Mouse (Mus musculus): ENCODE results near the gene Dusp15. TPM values are rescaled to one million over a fixed set of nuclear protein-coding genes. Genes with fewer than 3 reads are reported as not detected.

The Dusp15 gene
- polyA plus RNA-seq, 1 experiment from 2014 or later, result 0.07 TPM

DNA sequence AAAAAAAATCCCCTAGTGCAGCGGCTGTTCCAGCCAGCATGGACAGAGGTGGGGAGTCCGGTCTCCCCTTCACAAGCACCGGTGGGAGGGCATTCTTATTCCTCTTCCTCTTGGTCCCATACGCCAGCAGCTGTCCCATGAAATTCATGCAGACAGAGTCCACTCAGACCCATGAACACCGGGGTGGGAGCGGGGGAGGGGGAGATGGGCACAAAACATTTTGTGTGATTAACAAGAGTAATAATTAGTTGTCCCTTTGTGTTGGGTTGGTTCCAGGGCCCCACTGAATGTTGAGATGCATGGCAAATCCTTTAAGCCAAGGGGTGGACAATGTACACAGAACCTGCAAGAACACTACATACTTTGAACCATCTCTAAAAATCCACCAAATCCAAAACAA, 10.4 kb downstream of the Dusp15 start:
- Histone ChIP-seq H3K4me3 (ENCODE audit: low read depth, low read length) (no peak overlapping the region), H3K27me3 (ENCODE audit: control insufficient read depth, insufficient read depth, low read length) (peaks cover 62% of the 10 kb centered on the region)
- WGBS (ENCODE audit: insufficient replicate concordance), result 81% methylated on average over 6 of the region's 6 CpGs

DNA sequence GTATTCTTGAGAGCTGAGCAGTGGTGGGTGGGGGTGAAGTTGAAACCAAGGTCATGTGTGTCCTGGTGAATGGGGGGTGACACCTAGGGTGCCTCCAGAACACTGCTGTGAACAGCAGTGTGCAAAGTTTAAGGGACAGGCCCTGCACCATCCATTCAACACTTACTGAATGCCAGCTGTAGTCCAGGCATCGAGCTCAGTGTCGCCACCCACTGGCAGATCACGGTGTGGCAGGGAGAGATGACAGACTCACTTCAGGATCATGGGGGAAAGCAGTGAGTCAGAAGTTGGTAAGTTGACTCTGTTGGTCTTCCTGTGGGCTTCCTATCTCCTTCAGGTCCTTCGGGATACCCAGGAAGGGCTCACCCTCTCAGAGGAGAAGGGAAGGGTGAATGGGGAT, 11.7 kb downstream of the Dusp15 start:
- ATAC-seq (replicated peaks; ENCODE audit: insufficient number of reproducible peaks, low FRiP score, low TSS enrichment), result no peak
- Histone ChIP-seq H3K27ac (ENCODE audit: low read depth, low read length) (no peak overlapping the region), H3K9me3 (replicated peaks; ENCODE audit: control insufficient read depth, low read length) (no peaks in the 10 kb centered on the region), H3K9ac (ENCODE audit: low read depth, low read length) (no peak overlapping the region), H3K4me2 (no peak overlapping the region), H3K4me3 (ENCODE audit: low read depth, low read length) (no peak overlapping the region), H3K36me3 (ENCODE audit: control insufficient read depth, insufficient read depth, low read length) (no peaks in the 10 kb centered on the region), H3K4me1 (ENCODE audit: control insufficient read depth, insufficient read depth, low read length) (peaks cover 4% of the 10 kb centered on the region), H3K27me3 (ENCODE audit: control insufficient read depth, insufficient read depth, low read length) (peaks cover 59% of the 10 kb centered on the region)
- 10% methylated on average over 4 of the region's 4 CpGs for WGBS (ENCODE audit: insufficient replicate concordance)

More for the DNA sequence above, 10.4 kb downstream of the Dusp15 start:
- ATAC-seq (replicated peaks; ENCODE audit: insufficient number of reproducible peaks, low FRiP score, low TSS enrichment), result no peak
- H3K36me3 ChIP-seq (ENCODE audit: control insufficient read depth, insufficient read depth, low read length), result no peaks in the 10 kb centered on the region
- H3K27ac ChIP-seq (ENCODE audit: low read depth, low read length), result no peak overlapping the region
- no peak overlapping the region for H3K9ac ChIP-seq (ENCODE audit: low read depth, low read length)
- H3K4me2 ChIP-seq, result no peak overlapping the region
- H3K9me3 ChIP-seq (replicated peaks; ENCODE audit: control insufficient read depth, low read length), result no peaks in the 10 kb centered on the region
- H3K4me1 ChIP-seq (ENCODE audit: control insufficient read depth, insufficient read depth, low read length), result peaks cover 4% of the 10 kb centered on the region

DNA sequence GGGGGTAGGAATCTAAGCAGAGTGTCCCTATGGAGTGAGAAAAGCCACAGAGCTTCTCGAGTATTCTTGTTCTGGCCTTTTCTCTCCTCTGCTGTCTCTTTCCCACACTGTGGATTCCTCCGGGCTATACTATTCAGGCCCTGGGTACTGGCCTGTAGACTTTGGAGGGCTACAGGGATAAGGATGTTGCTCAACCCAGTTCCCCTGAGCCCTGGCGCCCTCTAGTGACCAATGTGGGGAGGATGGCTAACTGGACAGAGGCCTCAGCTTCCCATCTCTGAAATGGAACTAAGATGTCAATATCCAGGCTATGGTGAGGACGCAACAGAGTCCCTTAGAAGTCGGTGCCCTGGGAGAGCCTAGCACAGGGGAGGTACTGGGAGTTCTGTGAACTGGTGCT, 17.9 kb downstream of the Dusp15 start:
- H3K9me3 ChIP-seq (replicated peaks; ENCODE audit: control insufficient read depth, low read length), result no peaks in the 10 kb centered on the region
- ATAC-seq (replicated peaks; ENCODE audit: insufficient number of reproducible peaks, low FRiP score, low TSS enrichment), result no peak
- H3K4me1 ChIP-seq (ENCODE audit: control insufficient read depth, insufficient read depth, low read length), result peaks cover 3% of the 10 kb centered on the region; the same call in 1 of the 2 replicates
- no peak overlapping the region for H3K27ac ChIP-seq (ENCODE audit: low read depth, low read length)
- no peak overlapping the region for H3K4me2 ChIP-seq
- H3K36me3 ChIP-seq (ENCODE audit: control insufficient read depth, insufficient read depth, low read length), result no peaks in the 10 kb centered on the region
- no peak overlapping the region for H3K4me3 ChIP-seq (ENCODE audit: low read depth, low read length)
- H3K27me3 ChIP-seq (ENCODE audit: control insufficient read depth, insufficient read depth, low read length), result peaks cover 20% of the 10 kb centered on the region
- WGBS (ENCODE audit: insufficient replicate concordance), result 35% methylated on average over 5 of the region's 5 CpGs
- no peak overlapping the region for H3K9ac ChIP-seq (ENCODE audit: low read depth, low read length)

DNA sequence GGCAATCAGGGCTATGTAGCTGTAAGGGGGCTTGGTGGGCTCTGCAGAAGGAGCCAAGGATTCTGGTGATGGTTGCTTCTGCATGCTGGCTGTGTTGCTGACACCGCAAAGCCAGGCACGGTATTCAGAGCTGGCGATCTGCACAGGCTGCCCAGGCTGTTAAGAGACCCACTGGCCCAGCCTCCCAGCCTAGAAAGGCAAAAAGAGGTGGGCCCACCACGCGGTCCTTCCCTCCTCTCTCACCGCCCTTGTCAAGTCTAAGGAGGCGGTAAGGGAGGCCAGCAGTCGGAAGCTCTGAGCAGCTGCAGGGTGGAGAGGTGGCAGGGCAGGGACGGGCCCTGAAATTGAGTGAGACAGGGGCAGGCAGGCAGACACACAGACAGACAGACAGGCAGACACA, 18.4 kb downstream of the Dusp15 start, which contains the start of gene Foxs1:
Gene Foxs1 (minus strand): TSS at position 161 of the 400 bp plus-strand sequence.
- peaks cover 3% of the 10 kb centered on the region; the same call in 1 of the 2 replicates for H3K4me1 ChIP-seq (ENCODE audit: control insufficient read depth, insufficient read depth, low read length)
- no peaks in the 10 kb centered on the region for H3K9me3 ChIP-seq (replicated peaks; ENCODE audit: control insufficient read depth, low read length)
- ATAC-seq (replicated peaks; ENCODE audit: insufficient number of reproducible peaks, low FRiP score, low TSS enrichment), result 0 out of 2 replicates have a peak, but pooled peaks have one; percentile 43
- H3K27ac ChIP-seq (ENCODE audit: low read depth, low read length), result no peak within 1 kb of the TSS
- H3K9ac ChIP-seq (ENCODE audit: low read depth, low read length), result no peak within 1 kb of the TSS
- no peaks in the 10 kb centered on the region for H3K36me3 ChIP-seq (ENCODE audit: control insufficient read depth, insufficient read depth, low read length)
- WGBS (ENCODE audit: insufficient replicate concordance), result 18% methylated on average over 9 of the region's 9 CpGs
- H3K4me2 ChIP-seq, result no peak within 1 kb of the TSS
- H3K4me3 ChIP-seq (ENCODE audit: low read depth, low read length), result no peak within 1 kb of the TSS
- H3K27me3 ChIP-seq (ENCODE audit: control insufficient read depth, insufficient read depth, low read length), result peaks cover 20% of the 10 kb centered on the region

DNA sequence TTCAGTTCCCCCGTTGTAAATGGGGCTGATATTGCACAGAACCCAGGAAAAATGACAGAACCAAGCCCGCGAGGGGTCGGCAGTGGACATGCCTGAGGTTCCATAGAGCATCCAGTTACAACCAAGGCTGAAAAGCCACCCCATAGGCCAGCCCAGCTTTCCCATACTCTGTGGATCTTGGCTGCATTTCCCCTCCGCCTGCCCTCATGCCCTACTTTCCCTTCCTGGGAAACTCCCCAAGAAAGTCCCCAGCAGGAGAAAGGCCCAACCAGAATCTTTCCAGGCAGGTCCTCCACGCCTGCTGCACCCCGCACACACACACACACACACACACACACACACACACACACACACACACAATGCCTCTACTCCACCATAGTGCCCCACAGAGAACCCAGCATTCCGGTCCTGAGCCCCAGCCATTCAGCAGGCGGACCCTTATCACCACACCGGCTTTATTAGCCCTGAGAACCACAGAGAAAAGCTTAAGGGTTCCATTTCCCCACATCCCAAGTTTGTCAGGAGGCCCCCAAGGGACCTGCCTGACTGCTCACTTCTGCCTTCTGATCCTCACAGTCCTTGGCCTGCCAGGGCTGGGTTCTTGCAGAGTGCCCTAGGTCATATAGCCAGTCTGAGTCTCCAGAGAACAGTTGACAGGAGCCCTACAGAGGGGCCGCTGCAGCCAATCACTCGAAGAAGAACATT, 19.9 kb downstream of the Dusp15 start:
- H3K27me3 ChIP-seq (ENCODE audit: control insufficient read depth, insufficient read depth, low read length), result peaks cover 21% of the 10 kb centered on the region
- no peaks in the 10 kb centered on the region for H3K36me3 ChIP-seq (ENCODE audit: control insufficient read depth, insufficient read depth, low read length)
- H3K4me1 ChIP-seq (ENCODE audit: control insufficient read depth, insufficient read depth, low read length), result peaks cover 8% of the 10 kb centered on the region; the same call in 1 of the 2 replicates
- H3K4me2 ChIP-seq, result no peak overlapping the region
- no peak for ATAC-seq (replicated peaks; ENCODE audit: insufficient number of reproducible peaks, low FRiP score, low TSS enrichment)
- 57% methylated on average over 12 of the region's 12 CpGs for WGBS (ENCODE audit: insufficient replicate concordance)
- H3K27ac ChIP-seq (ENCODE audit: low read depth, low read length), result no peak overlapping the region
- H3K9me3 ChIP-seq (replicated peaks; ENCODE audit: control insufficient read depth, low read length), result no peaks in the 10 kb centered on the region
- H3K4me3 ChIP-seq (ENCODE audit: low read depth, low read length), result no peak overlapping the region
- H3K9ac ChIP-seq (ENCODE audit: low read depth, low read length), result 0 out of 2 replicates have a peak overlapping the region, but pooled peaks have one; percentile 5

DNA sequence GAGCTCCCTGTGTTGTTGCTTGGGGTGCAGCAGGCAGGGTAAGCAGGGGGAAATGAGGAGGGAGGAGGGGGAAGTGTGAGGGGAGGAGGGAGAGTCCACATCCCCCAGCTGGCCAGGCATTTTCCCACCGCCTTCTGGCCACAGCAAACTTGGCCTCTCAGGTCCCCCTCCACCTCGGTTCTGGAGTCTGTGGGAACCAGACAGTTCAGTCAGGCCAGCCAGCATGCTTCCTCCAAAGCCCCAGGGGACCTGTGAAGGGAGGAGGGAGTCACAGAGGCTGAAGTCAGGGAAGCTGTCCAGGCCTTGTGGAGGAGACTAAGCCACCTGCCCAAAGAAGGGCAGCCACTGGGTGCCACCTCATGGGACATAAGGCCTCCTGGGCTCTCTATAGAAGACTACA, 21.2 kb downstream of the Dusp15 start:
- Histone ChIP-seq H3K9me3 (replicated peaks; ENCODE audit: control insufficient read depth, low read length) (no peaks in the 10 kb centered on the region), H3K4me3 (ENCODE audit: low read depth, low read length) (no peak overlapping the region), H3K9ac (ENCODE audit: low read depth, low read length) (no peak overlapping the region), H3K36me3 (ENCODE audit: control insufficient read depth, insufficient read depth, low read length) (no peaks in the 10 kb centered on the region), H3K27me3 (ENCODE audit: control insufficient read depth, insufficient read depth, low read length) (peaks cover 9% of the 10 kb centered on the region; the same call in 1 of the 2 replicates), H3K4me1 (ENCODE audit: control insufficient read depth, insufficient read depth, low read length) (peaks cover 15% of the 10 kb centered on the region), H3K4me2 (no peak overlapping the region), H3K27ac (ENCODE audit: low read depth, low read length) (no peak overlapping the region)
- WGBS (ENCODE audit: insufficient replicate concordance), result 34% methylated on average over 2 of the region's 2 CpGs
- ATAC-seq (replicated peaks; ENCODE audit: insufficient number of reproducible peaks, low FRiP score, low TSS enrichment), result no peak

DNA sequence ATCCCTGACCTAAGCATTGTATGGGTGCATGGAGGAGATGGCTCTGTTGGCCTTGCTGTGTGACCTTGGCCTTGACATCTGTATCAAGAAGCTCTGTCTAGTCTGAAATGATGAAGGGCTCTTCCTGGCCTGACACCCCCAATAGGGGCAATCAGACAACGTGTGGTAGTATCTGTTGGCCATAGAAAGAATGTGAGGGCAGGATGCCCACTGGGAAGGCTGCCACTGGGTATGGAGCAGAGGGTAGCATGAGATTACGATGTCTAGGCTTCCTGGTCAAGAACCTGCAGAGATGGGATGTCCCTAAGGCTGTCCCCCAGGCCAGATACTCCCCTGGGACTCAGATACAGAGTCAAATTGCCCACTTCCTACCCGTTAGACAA, 22.5 kb downstream of the Dusp15 start:
- ATAC-seq (replicated peaks; ENCODE audit: insufficient number of reproducible peaks, low FRiP score, low TSS enrichment), result no peak
- 66% methylated on average over 3 of the region's 3 CpGs for WGBS (ENCODE audit: insufficient replicate concordance)
- no peaks in the 10 kb centered on the region for H3K36me3 ChIP-seq (ENCODE audit: control insufficient read depth, insufficient read depth, low read length)
- H3K4me2 ChIP-seq, result no peak overlapping the region
- H3K4me3 ChIP-seq (ENCODE audit: low read depth, low read length), result no peak overlapping the region
- no peak overlapping the region for H3K27ac ChIP-seq (ENCODE audit: low read depth, low read length)
- no peaks in the 10 kb centered on the region for H3K9me3 ChIP-seq (replicated peaks; ENCODE audit: control insufficient read depth, low read length)
- H3K27me3 ChIP-seq (ENCODE audit: control insufficient read depth, insufficient read depth, low read length), result peaks cover 7% of the 10 kb centered on the region; the same call in 1 of the 2 replicates
- H3K4me1 ChIP-seq (ENCODE audit: control insufficient read depth, insufficient read depth, low read length), result peaks cover 18% of the 10 kb centered on the region
- H3K9ac ChIP-seq (ENCODE audit: low read depth, low read length), result no peak overlapping the region

DNA sequence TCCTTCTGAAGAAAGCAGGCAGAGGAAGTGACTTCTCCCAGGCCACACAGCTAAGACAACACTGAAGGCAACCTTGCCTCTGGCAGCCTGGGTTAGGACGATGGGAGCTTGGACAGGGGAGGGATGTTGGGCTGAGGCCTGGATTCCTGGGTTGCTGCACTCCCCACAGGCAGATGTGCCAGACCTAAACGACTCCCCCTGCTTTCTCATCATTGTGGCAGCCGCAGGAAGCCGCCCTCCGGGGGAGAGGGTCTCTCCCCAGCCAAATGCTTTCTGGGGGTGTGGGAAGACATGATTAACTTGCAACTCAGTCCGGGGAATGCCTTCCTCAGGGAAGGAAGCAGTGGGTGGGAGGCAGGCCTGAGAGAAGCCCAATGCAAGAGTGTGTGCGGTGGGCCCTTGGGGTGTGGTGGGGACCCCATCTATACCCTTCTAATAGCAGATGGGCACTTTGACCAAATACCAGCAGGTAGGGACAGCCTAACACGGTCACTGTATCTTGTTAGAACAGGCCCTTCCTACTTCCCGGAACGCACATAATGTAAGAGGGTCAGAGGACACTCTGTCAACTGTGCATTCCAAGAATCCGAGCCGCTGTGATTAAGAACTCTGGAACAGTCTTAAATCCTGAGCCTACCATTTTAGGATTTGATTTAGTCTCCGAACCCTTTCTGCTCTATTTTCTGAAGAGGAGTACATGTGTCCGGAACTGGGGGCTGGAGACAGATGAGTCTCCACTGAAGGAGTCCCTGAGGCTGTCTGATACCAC, 23.1 kb downstream of the Dusp15 start:
- ATAC-seq (replicated peaks; ENCODE audit: insufficient number of reproducible peaks, low FRiP score, low TSS enrichment), result no peak
- no peak overlapping the region for H3K9ac ChIP-seq (ENCODE audit: low read depth, low read length)
- no peak overlapping the region for H3K4me3 ChIP-seq (ENCODE audit: low read depth, low read length)
- no peaks in the 10 kb centered on the region for H3K36me3 ChIP-seq (ENCODE audit: control insufficient read depth, insufficient read depth, low read length)
- no peak overlapping the region for H3K27ac ChIP-seq (ENCODE audit: low read depth, low read length)
- H3K27me3 ChIP-seq (ENCODE audit: control insufficient read depth, insufficient read depth, low read length), result peaks cover 7% of the 10 kb centered on the region; the same call in 1 of the 2 replicates
- peaks cover 18% of the 10 kb centered on the region for H3K4me1 ChIP-seq (ENCODE audit: control insufficient read depth, insufficient read depth, low read length)
- no peaks in the 10 kb centered on the region for H3K9me3 ChIP-seq (replicated peaks; ENCODE audit: control insufficient read depth, low read length)
- no peak overlapping the region for H3K4me2 ChIP-seq
- 41% methylated on average over 14 of the region's 14 CpGs for WGBS (ENCODE audit: insufficient replicate concordance)

Data from heart, embryonic 11.5 days (tissue).